Mouse (Mus musculus) midbrain, embryonic 10.5 days (tissue): Measurements from ENCODE around the gene Cnih2. TPM values are rescaled to one million over a fixed set of nuclear protein-coding genes. Genes with fewer than 3 reads are reported as not detected.

ENCODE experiments used
- DNase-seq: peaks from one replicate; pipeline ENCODE4 v3.0.0-alpha.2; 2017; ENCODE audit warnings: low spot score
- H3K27ac ChIP-seq: fragments of 300-500 bp; sonication (generic); replicated peaks from 2 replicates; pipeline ENCODE4 v1.5.1; 2016; ENCODE audit warnings: mild to moderate bottlenecking
- H3K27me3 ChIP-seq: fragments of 300-500 bp; sonication (generic); 2 replicates; pipeline ENCODE4 v1.6.1; 2016; ENCODE audit warnings: low read depth, mild to moderate bottlenecking; ENCODE audit not compliant: poor library complexity, severe bottlenecking
- H3K36me3 ChIP-seq: fragments of 300-500 bp; sonication (generic); 2 replicates; pipeline ENCODE4 v1.6.1; 2016; ENCODE audit warnings: mild to moderate bottlenecking, moderate library complexity
- H3K4me1 ChIP-seq: fragments of 300-500 bp; sonication (generic); 2 replicates; pipeline ENCODE4 v1.6.1; 2016
- H3K4me3 ChIP-seq: fragments of 300-500 bp; sonication (generic); 2 replicates; pipeline ENCODE4 v1.5.1; 2016; ENCODE audit warnings: mild to moderate bottlenecking, moderate library complexity
- H3K9me3 ChIP-seq: fragments of 300-500 bp; sonication (generic); replicated peaks from 2 replicates; pipeline ENCODE4 v1.6.1; 2016; ENCODE audit warnings: mild to moderate bottlenecking
- WGBS: fragments of 180-500 bp; shearing (Covaris S2); methylation state at CpG from one replicate; pipeline ENCODE4 v1.1.7; 2016; 5-methylcytosine and 5-hydroxymethylcytosine counted together
- polyA plus RNA-seq: library from polyadenylated mRNA; unstranded; fragments of >200 nt; fragmentation: Nextera tagmentation; extraction: Ambion mirVana; gene quantifications from 2 replicates; pipeline ENCODE4 v1.2.1, GENCODE M21; 2016

Gene Cnih2
- polyA plus RNA-seq, 1 experiment from 2014 or later, result 42.2 TPM

DNA sequence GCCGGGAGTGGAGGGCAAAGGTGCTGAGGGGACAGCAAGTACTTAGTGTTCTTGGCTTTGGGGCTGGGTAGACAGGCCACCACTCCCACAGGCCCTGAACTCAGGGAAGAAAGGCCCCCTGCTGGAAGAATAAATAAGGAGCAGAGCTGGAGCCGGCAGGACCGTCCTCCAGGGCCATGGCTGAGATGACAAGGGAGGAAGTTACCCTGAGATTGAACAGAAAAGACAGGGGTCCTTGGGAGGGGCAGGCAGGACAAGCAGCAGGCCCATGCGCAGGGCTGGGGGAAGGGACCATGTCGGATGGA lies 9.9 kb upstream of the Cnih2 start:
- Histone ChIP-seq H3K4me3 (peak overlapping the region; percentile 88; the same call in 1 of the 2 replicates), H3K27ac (no peak overlapping the region), H3K27me3 (no peaks in the 10 kb centered on the region), H3K4me1 (peaks cover 32% of the 10 kb centered on the region), H3K9me3 (no peaks in the 10 kb centered on the region), H3K36me3 (peaks cover 78% of the 10 kb centered on the region)
- DNase-seq, result peak; percentile 29
- 29% methylated on average over 5 of the region's 5 CpGs for WGBS

DNA sequence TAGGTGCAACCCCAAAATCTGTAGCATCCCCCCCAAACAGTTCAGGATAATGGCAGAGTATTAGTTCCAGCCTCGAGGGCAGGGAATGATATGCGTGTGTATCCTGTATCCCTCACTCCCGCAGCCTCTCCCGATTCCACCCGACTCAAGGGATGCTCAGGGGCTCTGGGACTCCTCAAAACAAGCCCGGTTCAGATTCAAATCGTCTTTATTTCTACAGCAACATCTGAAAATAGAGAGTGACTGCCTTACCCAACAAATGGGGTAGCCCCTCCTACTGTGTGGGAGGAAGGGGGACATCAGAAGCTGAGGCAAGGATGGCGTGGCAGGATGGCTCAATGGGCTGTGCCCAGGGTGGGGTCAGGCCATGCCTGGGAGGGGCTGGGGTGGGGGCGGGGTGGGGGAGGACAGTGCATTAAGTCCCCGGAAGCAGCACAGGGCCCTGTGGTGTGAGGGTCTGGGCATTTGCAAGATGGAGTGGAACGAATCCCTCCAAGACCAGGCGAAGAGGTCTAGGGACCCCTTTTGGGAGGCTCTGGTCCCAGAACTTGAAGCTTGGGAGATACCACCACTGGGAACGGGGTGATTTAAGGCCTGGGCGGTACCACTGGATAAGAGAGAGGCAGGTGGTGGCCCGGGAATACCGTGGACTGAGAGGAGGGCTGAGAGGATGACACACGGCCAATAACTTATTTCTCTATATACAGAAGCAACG lies 9.4 kb upstream of the Cnih2 start:
- Histone ChIP-seq H3K4me1 (peaks cover 32% of the 10 kb centered on the region), H3K27me3 (no peaks in the 10 kb centered on the region), H3K9me3 (no peaks in the 10 kb centered on the region), H3K36me3 (peaks cover 78% of the 10 kb centered on the region), H3K4me3 (peak overlapping the region; percentile 88; the same call in 1 of the 2 replicates), H3K27ac (no peak overlapping the region; the same call in 1 of the 2 replicates)
- WGBS, result 74% methylated on average over 18 of the region's 18 CpGs
- DNase-seq, result no peak

DNA sequence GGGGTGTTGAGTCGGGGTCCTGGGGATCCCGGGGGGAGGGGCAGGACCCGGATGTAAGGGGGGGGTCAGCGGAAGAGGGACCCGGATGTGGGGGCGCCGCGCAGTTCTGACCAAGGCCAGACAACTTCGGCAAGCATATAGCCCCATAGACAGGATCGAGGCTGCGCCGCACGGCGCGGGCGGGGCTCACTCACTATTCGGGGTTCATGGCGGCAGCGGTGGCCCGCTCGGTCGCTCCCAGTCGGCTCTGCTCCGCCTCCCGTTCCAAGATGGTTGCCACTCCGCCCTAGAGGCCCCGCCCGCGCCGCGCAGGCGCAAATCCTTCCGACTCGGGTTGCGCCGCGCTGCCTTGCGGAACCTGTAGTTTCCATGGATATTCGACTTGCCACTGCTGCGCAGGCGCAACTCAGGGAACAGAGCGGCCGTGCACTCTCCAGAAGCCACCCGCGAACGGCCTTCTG lies 8.4 kb upstream of the Cnih2 start, which contains the start of gene Rab1b:
Gene Rab1b, minus strand, starts transcription at position 342 of the 461 bp plus-strand sequence.
- Histone ChIP-seq H3K36me3 (peaks cover 78% of the 10 kb centered on the region), H3K4me1 (peaks cover 32% of the 10 kb centered on the region), H3K4me3 (peak within 1 kb of the TSS; percentile 88), H3K9me3 (no peaks in the 10 kb centered on the region), H3K27me3 (no peaks in the 10 kb centered on the region), H3K27ac (peak within 1 kb of the TSS; percentile 97)
- under 1% methylated on average over 46 of the region's 46 CpGs for WGBS
- peak; percentile 98 for DNase-seq

DNA sequence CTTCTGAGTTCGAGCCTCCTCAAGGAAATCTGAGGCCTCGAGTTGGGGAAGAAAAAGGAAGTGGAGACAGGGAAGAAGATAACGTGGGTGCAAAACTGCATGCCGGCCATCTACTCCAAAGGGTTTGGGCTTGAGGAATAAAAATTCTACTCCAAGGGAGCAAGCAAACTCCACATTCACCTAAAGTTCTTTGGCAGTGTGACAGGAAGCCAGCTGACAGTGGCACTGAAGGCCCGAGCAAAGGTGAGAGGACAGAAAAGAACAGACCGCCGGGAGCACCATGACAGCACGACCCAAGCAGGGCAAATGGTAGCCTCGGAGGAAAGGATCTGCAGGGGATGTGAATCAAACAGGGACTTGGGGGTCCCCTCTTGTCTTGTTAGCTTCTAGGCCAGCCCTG lies 7.8 kb upstream of the Cnih2 start:
- Histone ChIP-seq H3K4me1 (peaks cover 32% of the 10 kb centered on the region), H3K4me3 (peak overlapping the region; percentile 88), H3K27ac (peak overlapping the region; percentile 97), H3K9me3 (no peaks in the 10 kb centered on the region), H3K27me3 (no peaks in the 10 kb centered on the region), H3K36me3 (peaks cover 78% of the 10 kb centered on the region)
- 30% methylated on average over 9 of the region's 9 CpGs for WGBS
- no peak for DNase-seq

DNA sequence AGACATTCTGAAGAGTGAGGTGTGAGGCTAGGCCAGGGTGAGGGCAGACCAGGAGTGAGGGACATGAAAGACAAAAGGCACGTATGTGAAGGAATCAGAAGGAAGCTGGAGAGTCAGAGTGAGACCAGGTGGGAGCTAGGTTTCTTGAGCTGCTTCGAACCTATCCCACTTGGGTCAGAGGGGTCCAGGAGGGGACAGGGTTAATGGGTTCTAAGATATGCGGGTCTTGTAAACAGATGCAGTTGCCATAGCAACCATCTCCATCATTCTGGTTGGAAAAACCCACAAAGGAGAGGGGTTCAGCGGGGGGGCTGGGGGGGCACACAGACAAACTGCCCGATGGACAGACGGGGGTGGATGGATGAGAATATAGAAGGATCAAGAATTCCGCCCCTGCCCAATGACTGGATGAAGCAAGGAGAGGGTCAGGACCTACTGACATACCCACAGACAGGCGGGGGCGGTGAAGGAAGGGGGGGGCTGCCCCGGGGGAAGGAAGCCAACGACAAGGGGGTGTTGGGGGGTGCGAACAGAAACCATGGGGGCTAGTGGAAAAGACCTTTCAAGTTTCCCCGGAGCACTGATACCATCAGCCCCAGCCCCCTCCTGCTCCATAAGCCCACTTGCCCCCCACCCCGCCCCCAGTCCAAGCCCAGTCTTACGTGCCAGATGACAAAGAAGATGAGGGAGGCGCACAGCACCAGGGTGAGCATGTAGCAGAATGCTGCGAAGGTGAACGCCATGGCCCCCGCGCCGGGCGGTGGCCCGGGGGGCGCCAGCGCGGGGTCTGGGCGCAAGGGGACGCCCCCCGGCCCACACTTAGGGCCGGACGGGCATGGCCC lies 579 bp downstream of the Cnih2 start:
- Histone ChIP-seq H3K36me3 (peaks cover 48% of the 10 kb centered on the region), H3K27me3 (peaks cover 13% of the 10 kb centered on the region), H3K9me3 (no peaks in the 10 kb centered on the region), H3K27ac (peak overlapping the region; percentile 92), H3K4me1 (peaks cover 68% of the 10 kb centered on the region), H3K4me3 (peak overlapping the region; percentile 80)
- 4% methylated on average over 31 of the region's 31 CpGs for WGBS
- DNase-seq, result peak; percentile 45

DNA sequence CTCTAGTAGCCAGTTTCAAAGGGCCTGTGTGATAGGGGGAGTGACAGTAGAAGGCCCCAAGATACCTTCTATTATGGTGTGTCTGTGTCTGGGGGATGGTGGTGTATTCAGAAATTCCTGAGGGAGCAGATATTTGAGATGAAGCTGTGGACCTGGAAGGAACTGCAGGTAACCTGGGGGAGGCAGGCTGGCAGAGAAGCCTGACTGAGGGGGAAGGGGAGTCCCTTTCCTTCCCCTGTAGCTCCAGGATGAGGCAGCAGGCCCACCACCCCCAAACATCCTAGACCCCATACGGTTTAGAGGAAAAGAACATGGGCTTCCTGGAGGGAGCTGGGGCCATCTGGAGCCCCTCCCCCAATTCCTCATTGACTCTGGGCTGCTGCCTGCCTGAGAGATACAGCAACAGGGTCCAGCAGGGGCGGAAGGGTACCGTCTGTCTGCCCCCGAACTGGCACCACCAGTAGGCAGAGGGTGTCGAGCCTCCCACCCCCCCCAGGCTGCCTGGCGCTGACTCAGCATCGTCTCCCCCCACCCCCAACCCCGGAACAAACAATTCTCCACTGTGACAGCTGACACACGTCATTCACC lies 2.3 kb downstream of the Cnih2 start:
- peaks cover 13% of the 10 kb centered on the region for H3K27me3 ChIP-seq
- H3K36me3 ChIP-seq, result peaks cover 48% of the 10 kb centered on the region
- H3K9me3 ChIP-seq, result no peaks in the 10 kb centered on the region
- 12% methylated on average over 9 of the region's 9 CpGs for WGBS
- DNase-seq, result no peak
- H3K27ac ChIP-seq, result peak overlapping the region; percentile 92; the same call in 1 of the 2 replicates
- H3K4me3 ChIP-seq, result peak overlapping the region; percentile 80
- H3K4me1 ChIP-seq, result peaks cover 68% of the 10 kb centered on the region

DNA sequence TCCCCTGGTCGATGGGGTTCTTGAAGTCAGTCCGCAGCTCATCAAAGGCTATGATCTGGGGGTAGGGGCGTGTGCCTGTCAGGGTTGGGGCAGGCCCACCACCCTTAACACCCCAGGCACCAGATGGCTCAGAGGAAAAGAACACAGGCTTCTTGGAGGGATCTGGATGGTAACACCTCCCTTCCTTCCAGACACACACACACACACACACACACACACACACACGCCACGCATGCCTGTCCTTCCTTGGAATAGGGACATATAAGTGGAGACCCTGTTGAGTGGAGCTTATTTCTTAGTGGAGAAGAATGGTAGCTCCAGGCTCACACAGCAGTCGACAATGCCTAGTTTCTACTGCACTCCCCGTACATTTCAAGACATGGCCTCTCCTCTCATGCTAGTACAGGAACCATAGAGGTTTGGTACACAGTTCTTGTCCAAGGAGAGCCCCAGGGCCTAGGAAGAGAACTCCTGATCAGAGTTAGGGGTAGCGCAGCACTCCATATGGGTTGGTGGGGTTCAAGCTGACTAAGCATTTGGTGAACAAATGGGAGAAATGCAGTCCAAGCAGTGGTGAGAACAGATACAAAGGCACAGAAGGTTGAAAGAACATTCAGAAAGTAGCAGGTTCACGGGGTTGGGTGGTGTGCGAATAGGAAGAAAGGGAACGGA lies 3.4 kb downstream of the Cnih2 start:
- H3K27ac ChIP-seq, result peak overlapping the region; percentile 39
- WGBS, result 41% methylated on average over 11 of the region's 11 CpGs
- peak; percentile 35 for DNase-seq
- H3K27me3 ChIP-seq, result peaks cover 13% of the 10 kb centered on the region
- H3K9me3 ChIP-seq, result no peaks in the 10 kb centered on the region
- peaks cover 68% of the 10 kb centered on the region for H3K4me1 ChIP-seq
- H3K36me3 ChIP-seq, result peaks cover 46% of the 10 kb centered on the region
- peak overlapping the region; percentile 80 for H3K4me3 ChIP-seq

DNA sequence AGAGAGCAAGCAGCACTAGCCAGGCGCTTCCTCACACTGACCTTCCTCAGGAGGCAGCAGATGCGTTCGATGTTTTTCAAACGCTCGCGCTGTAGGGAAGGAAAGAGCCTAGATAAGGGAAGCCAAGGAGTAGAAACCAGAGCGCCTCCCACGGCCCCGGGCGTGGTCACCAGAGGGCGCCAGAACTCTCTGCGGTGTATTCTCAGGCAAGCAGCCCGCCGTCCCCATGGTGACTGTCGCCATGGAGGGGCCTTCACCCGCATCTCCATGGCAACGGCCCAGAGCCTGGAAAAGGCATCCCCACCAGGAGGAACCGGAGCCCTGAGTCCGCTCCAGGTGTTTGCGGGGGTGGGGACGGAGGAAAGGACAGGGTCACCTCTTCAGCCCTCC lies 4.1 kb downstream of the Cnih2 start:
- under 1% methylated on average over 21 of the region's 21 CpGs for WGBS
- H3K27ac ChIP-seq, result peak overlapping the region; percentile 46
- H3K4me1 ChIP-seq, result peaks cover 66% of the 10 kb centered on the region
- peak; percentile 98 for DNase-seq
- peaks cover 44% of the 10 kb centered on the region for H3K36me3 ChIP-seq
- H3K4me3 ChIP-seq, result peak overlapping the region; percentile 80
- H3K9me3 ChIP-seq, result no peaks in the 10 kb centered on the region
- H3K27me3 ChIP-seq, result peaks cover 13% of the 10 kb centered on the region; the same call in 1 of the 2 replicates

DNA sequence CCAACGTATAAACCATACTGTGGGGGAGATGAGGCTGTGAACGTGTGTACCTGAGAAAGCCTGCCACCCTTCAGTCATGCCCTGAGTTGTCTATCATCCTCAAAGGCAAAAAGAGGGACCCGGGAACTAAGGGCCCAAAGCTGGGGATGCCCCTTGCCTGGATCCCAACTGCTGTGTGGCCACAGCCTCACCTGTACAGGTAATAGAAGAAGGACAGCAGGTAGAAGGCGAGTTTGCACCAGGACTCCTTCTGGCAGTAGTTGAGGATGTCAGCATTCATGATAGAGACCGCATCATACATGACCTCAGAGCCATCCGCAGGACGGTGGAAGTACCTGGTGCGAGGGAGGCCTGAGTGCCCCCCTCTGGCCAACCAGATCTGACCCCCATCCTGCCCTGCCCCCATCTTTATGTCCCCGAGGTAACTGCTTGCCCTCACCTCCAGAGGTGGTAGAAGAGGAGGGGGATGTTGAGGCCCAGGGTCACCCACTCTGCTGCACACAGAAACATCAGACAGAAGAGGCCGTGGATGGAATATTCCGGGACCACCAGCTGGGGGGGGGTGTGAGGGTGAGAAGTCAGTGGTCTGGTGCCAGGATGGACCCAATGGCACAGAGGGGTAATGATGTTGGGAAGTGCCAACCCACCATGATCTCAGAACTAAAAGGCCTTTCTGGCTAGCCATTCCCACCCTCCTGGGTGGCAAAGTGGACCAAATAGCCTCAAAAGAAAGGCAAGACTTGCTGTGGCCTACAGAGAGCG lies 4.7 kb downstream of the Cnih2 start:
- H3K4me1 ChIP-seq, result peaks cover 66% of the 10 kb centered on the region
- peak overlapping the region; percentile 80 for H3K4me3 ChIP-seq
- no peak for DNase-seq
- peaks cover 13% of the 10 kb centered on the region; the same call in 1 of the 2 replicates for H3K27me3 ChIP-seq
- H3K9me3 ChIP-seq, result no peaks in the 10 kb centered on the region
- peak overlapping the region; percentile 46 for H3K27ac ChIP-seq
- WGBS, result 73% methylated on average over 12 of the region's 12 CpGs
- peaks cover 42% of the 10 kb centered on the region for H3K36me3 ChIP-seq

DNA sequence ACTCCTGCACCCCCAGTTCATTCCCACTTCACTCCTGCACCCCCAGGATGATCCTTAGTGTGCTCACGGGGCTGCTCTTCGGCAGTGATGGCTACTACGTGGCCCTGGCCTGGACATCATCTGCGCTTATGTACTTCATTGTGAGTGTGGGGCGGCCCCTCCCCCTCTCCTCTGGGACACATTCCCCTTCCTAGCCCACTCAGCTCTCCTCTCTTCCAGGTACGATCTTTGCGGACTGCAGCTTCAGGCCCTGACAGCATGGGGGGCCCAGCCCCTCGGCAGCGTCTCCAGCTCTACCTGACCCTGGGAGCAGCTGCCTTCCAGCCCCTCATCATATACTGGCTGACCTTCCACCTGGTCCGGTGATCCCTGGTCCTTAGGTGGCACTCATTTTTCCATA lies 6.2 kb downstream of the Cnih2 start:
- Histone ChIP-seq H3K4me1 (peaks cover 59% of the 10 kb centered on the region), H3K36me3 (peaks cover 42% of the 10 kb centered on the region), H3K27me3 (peaks cover 12% of the 10 kb centered on the region; the same call in 1 of the 2 replicates), H3K27ac (no peak overlapping the region), H3K9me3 (no peaks in the 10 kb centered on the region), H3K4me3 (no peak overlapping the region)
- no peak for DNase-seq
- 92% methylated on average over 10 of the region's 10 CpGs for WGBS

DNA sequence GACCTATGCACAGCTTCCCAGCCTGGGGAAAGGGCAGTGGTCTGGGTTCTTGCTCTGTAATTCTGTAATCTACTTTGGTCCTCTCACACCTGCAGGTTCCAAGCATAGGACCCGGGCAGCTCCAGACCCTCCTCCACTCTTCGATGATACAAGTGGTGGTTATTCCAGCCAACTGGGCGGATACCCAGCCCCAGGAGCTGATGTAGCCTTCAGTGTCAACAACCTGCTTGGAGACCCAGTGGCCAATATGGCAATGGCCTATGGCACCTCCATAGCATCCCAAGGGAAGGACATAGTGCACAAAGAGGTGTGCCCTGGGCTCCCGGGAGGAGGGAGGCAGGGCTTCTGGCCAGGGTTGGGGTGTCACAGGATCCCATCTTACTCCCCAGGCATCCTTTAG lies 9.0 kb downstream of the Cnih2 start:
- Histone ChIP-seq H3K9me3 (no peaks in the 10 kb centered on the region), H3K36me3 (peaks cover 42% of the 10 kb centered on the region), H3K27ac (no peak overlapping the region), H3K27me3 (peaks cover 23% of the 10 kb centered on the region), H3K4me1 (peaks cover 44% of the 10 kb centered on the region), H3K4me3 (peak overlapping the region; percentile 91)
- no peak for DNase-seq
- WGBS, result 93% methylated on average over 4 of the region's 4 CpGs
